Mouse (Mus musculus) myocyte (in vitro differentiated cells): ENCODE measurements around the gene Gdf11. TPM values are rescaled to one million over a fixed set of nuclear protein-coding genes. Genes with fewer than 3 reads are reported as not detected.

ENCODE experiments used
- H3K27me3 ChIP-seq: one replicate; pipeline ENCODE4 v1.6.1; 2011; ENCODE audit not compliant: control insufficient read depth, insufficient read depth, insufficient read length
- H3K36me3 ChIP-seq: one replicate; pipeline ENCODE4 v1.6.1; 2011; ENCODE audit not compliant: control insufficient read depth, insufficient read depth
- H3K4me2 ChIP-seq: one replicate; pipeline ENCODE4 v1.6.1; 2011; ENCODE audit warnings: low read depth, control low read depth
- H3K4me3 ChIP-seq: one replicate; pipeline ENCODE4 v1.5.1; 2011; ENCODE audit warnings: mild to moderate bottlenecking, control low read depth, moderate library complexity
- H3K79me2 ChIP-seq: one replicate; pipeline ENCODE4 v1.6.1; 2011; ENCODE audit not compliant: control insufficient read depth, insufficient read depth
- H3ac ChIP-seq: one replicate; pipeline ENCODE4 v1.6.1; 2011; ENCODE audit not compliant: control insufficient read depth, insufficient read length
- CEBPB ChIP-seq: IDR thresholded peaks from 2 replicates; pipeline ENCODE4 v1.6.1; 2011; ENCODE audit warnings: mild to moderate bottlenecking, moderate library complexity; ENCODE audit not compliant: poor library complexity, insufficient read depth, severe bottlenecking
- E2F4 ChIP-seq: IDR thresholded peaks from one replicate; pipeline ENCODE4 v1.6.1; 2011; ENCODE audit warnings: mild to moderate bottlenecking, control low read depth, moderate library complexity; ENCODE audit not compliant: insufficient read depth
- MAX ChIP-seq: IDR thresholded peaks from one replicate; pipeline ENCODE4 v1.6.1; 2011; ENCODE audit warnings: low read depth, mild to moderate bottlenecking, control low read depth
- MYOD1 ChIP-seq, 3 experiments: IDR thresholded peaks; one replicate each; pipeline ENCODE4 v1.6.1; 2011; ENCODE audit warnings: control low read depth in 2 of 3, low read depth in 2 of 3, mild to moderate bottlenecking in 2 of 3, moderate library complexity in 1 of 3; ENCODE audit not compliant: insufficient read length in 2 of 3, control insufficient read depth in 1 of 3
- MYOG ChIP-seq, 3 experiments: IDR thresholded peaks; one replicate each; pipeline ENCODE4 v1.6.1; 2011; ENCODE audit warnings: control low read depth in 2 of 3, low read depth in 2 of 3, mild to moderate bottlenecking in 2 of 3; ENCODE audit not compliant: insufficient read length in 2 of 3, control insufficient read depth in 1 of 3, insufficient read depth in 1 of 3
- POLR2A ChIP-seq: IDR thresholded peaks from one replicate; pipeline ENCODE4 v1.6.1; 2011; ENCODE audit warnings: low read depth, mild to moderate bottlenecking, control low read depth, moderate library complexity; ENCODE audit not compliant: insufficient read length
- POLR2AphosphoS2 ChIP-seq: IDR thresholded peaks from one replicate; pipeline ENCODE4 v1.6.1; 2011; ENCODE audit warnings: low read depth, control low read depth; ENCODE audit not compliant: insufficient read length
- REST ChIP-seq: IDR thresholded peaks from one replicate; pipeline ENCODE4 v1.6.1; 2011; ENCODE audit warnings: mild to moderate bottlenecking, control low read depth, moderate library complexity; ENCODE audit not compliant: insufficient read depth, insufficient read length
- SRF ChIP-seq: IDR thresholded peaks from one replicate; pipeline ENCODE4 v1.6.1; 2011; ENCODE audit warnings: low read depth; ENCODE audit not compliant: control insufficient read depth, insufficient read length
- TCF12 ChIP-seq: IDR thresholded peaks from one replicate; pipeline ENCODE4 v1.6.1; 2011; ENCODE audit warnings: mild to moderate bottlenecking, control low read depth; ENCODE audit not compliant: poor library complexity, insufficient read depth, severe bottlenecking
- TCF3 ChIP-seq: IDR thresholded peaks from one replicate; pipeline ENCODE4 v1.6.1; 2011; ENCODE audit warnings: low read depth, control low read depth; ENCODE audit not compliant: insufficient read length
- USF1 ChIP-seq: IDR thresholded peaks from one replicate; pipeline ENCODE4 v1.6.1; 2011; ENCODE audit warnings: low read depth, mild to moderate bottlenecking, control low read depth, moderate library complexity
- polyA plus RNA-seq: library from polyadenylated mRNA; unstranded; fragments of >200 nt; fragmentation: generic; extraction: Trizol; gene quantifications from one replicate; pipeline ENCODE4 v1.2.1, GENCODE M21; 2012; ENCODE audit warnings: missing spikeins

Gene Gdf11
- polyA plus RNA-seq, 1 experiment = 17.9 TPM

DNA sequence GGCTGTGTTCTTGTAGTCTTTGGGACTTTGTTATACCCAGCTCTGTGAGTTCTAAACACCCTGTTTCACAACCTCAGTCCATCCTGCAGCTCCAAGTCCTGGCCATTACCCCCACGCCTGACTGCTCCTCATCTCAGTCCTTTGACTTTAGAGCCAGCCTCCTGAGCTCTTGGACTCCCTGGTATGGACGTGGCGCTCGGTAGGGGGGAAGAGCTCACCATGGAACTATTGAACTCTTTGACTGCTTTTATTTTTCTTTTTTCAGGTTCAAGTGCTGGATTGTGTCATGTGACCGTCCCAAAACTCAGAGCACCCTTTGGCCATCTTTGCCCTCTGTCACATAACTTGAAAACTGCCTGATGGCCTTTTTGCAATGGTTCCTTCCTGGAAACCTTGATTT is 9.5 kb downstream of the Gdf11 start:
- no peaks in the 10 kb centered on the region for H3K79me2 ChIP-seq
- peaks cover 20% of the 10 kb centered on the region for H3K36me3 ChIP-seq
- no peak overlapping the region for H3K4me2 ChIP-seq
- no peak overlapping the region for H3ac ChIP-seq
- H3K27me3 ChIP-seq = no peaks in the 10 kb centered on the region
- TF ChIP-seq MYOD1 (IDR thresholded peaks at IDR 0.05; ENCODE audit: control insufficient read depth in 1 of 3, insufficient read length in 2 of 3, low read depth in 2 of 3) = no peak
- TF ChIP-seq POLR2A = no peak
- no peak for TF ChIP-seq REST
- TF ChIP-seq MAX = no peak
- no peak for TF ChIP-seq TCF12
- no peak for TF ChIP-seq CEBPB
- TF ChIP-seq USF1 = peak; percentile 12
- H3K4me3 ChIP-seq = no peak overlapping the region

DNA sequence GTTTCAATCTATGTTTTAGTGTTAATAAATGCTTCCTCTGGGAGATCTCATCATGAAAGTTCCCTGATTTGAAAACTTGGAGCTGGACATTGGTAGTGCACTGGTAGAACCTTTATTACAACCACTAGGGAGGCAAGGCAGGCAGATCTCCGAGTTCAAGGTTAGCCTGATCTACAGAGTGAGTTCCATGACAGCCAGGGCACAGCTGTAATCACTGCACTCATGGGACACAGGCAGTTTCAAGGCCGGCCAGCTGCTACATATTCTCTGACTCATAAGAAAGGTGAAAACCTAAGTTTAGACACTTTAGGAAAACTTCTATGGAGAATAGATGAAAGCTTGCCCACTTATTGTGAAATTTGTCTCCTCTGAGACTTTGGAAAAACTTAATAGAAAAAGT is 12.7 kb downstream of the Gdf11 start:
- H3ac ChIP-seq = no peak overlapping the region
- peaks cover 48% of the 10 kb centered on the region for H3K36me3 ChIP-seq
- H3K4me2 ChIP-seq = no peak overlapping the region
- H3K4me3 ChIP-seq = no peak overlapping the region
- H3K27me3 ChIP-seq = no peaks in the 10 kb centered on the region
- TF ChIP-seq SRF (no peak), CEBPB (no peak), MAX (no peak), MYOD1 (IDR thresholded peaks at IDR 0.05; ENCODE audit: control insufficient read depth in 1 of 3, insufficient read length in 2 of 3, low read depth in 2 of 3) (no peak), MYOG (IDR thresholded peaks at IDR 0.05; ENCODE audit: control insufficient read depth in 1 of 3, insufficient read depth in 1 of 3, insufficient read length in 2 of 3, low read depth in 2 of 3) (no peak), POLR2A (no peak), TCF3 (no peak), TCF12 (no peak), REST (no peak), POLR2AphosphoS2 (no peak), USF1 (no peak), E2F4 (no peak)
- H3K79me2 ChIP-seq = no peaks in the 10 kb centered on the region

DNA sequence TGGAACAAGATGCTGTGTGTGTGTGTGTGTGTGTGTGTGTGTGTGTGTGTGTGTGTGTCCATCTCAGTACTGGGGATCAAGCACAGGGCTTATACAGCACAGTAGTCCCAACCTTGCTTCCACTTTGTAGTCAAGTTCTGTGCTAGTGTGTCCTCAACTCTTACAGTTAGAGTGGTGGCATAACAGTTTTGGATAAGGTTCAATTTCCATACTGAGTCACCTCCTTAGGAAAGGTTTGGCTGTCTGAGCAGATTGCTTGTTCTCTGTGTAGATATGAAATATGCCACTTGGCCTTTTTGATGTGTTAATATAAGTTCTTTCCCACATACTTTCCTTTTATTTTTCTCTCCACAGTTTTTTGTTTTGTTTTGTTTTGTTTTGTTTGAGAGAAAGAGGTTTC is 13.2 kb downstream of the Gdf11 start:
- no peaks in the 10 kb centered on the region for H3K27me3 ChIP-seq
- H3K36me3 ChIP-seq = peaks cover 53% of the 10 kb centered on the region
- TF ChIP-seq POLR2A = no peak
- no peak for TF ChIP-seq E2F4
- no peak for TF ChIP-seq MAX
- TF ChIP-seq POLR2AphosphoS2 = no peak
- TF ChIP-seq TCF12 = no peak
- TF ChIP-seq MYOD1 (IDR thresholded peaks at IDR 0.05; ENCODE audit: control insufficient read depth in 1 of 3, insufficient read length in 2 of 3, low read depth in 2 of 3) = no peak
- TF ChIP-seq REST = no peak
- no peak for TF ChIP-seq SRF
- no peak for TF ChIP-seq CEBPB
- no peak overlapping the region for H3K4me3 ChIP-seq
- no peak overlapping the region for H3ac ChIP-seq
- H3K79me2 ChIP-seq = no peaks in the 10 kb centered on the region
- H3K4me2 ChIP-seq = no peak overlapping the region

DNA sequence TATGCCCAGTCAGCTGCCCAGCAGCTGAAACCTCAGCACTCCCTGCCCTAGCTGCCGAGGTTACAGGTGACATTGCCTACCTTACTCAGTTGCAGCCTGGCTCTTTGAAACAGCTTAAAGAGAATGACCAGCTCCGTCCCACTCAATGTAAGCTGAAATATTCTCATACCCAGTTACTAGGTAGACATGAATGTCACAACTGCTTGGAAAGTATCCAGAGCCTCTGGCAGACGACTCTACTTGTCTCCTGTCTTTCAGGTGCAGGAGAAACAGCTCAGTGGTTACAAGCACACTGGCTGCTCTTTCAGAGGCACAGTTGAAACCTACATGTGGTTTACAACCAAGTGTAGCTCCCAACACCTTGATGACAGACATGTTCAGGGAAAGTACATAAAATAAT is 21.2 kb downstream of the Gdf11 start:
- H3K4me3 ChIP-seq = no peak overlapping the region
- H3K27me3 ChIP-seq = no peaks in the 10 kb centered on the region
- TF ChIP-seq POLR2AphosphoS2 = no peak
- TF ChIP-seq E2F4 = no peak
- no peak for TF ChIP-seq SRF
- TF ChIP-seq CEBPB = no peak
- no peak for TF ChIP-seq MYOD1 (IDR thresholded peaks at IDR 0.05; ENCODE audit: control insufficient read depth in 1 of 3, insufficient read length in 2 of 3, low read depth in 2 of 3)
- TF ChIP-seq MYOG (IDR thresholded peaks at IDR 0.05; ENCODE audit: control insufficient read depth in 1 of 3, insufficient read depth in 1 of 3, insufficient read length in 2 of 3, low read depth in 2 of 3) = no peak
- no peak for TF ChIP-seq USF1
- TF ChIP-seq MAX = no peak
- no peak for TF ChIP-seq TCF12
- no peak for TF ChIP-seq TCF3
- TF ChIP-seq POLR2A = no peak
- no peak for TF ChIP-seq REST
- no peak overlapping the region for H3K4me2 ChIP-seq
- no peaks in the 10 kb centered on the region for H3K79me2 ChIP-seq
- H3ac ChIP-seq = no peak overlapping the region
- peaks cover 54% of the 10 kb centered on the region for H3K36me3 ChIP-seq

DNA sequence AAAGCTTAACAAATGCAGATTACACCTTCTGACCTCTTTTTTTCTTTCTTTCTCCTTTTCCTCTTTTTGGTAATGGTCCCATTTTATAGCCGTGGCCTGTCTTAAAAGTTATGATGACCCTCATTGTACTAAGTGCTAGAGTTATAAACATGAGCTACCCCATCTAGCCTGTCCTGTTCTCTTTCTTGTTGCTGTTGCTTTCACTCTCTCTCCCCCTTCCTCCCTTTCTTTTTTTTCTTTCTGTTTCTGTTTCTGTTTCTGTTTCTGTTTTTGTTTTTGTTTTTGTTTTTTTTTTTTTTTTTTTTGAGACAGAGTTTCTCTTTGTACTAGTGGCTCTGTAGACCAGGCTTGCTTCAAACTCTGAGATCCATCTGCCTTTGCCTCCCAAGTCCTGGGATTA is 25.0 kb downstream of the Gdf11 start:
- peaks cover 42% of the 10 kb centered on the region for H3K36me3 ChIP-seq
- H3K4me3 ChIP-seq = no peak overlapping the region
- H3K4me2 ChIP-seq = no peak overlapping the region
- no peaks in the 10 kb centered on the region for H3K27me3 ChIP-seq
- no peak for TF ChIP-seq TCF3
- no peak for TF ChIP-seq POLR2AphosphoS2
- TF ChIP-seq MYOD1 (IDR thresholded peaks at IDR 0.05; ENCODE audit: control insufficient read depth in 1 of 3, insufficient read length in 2 of 3, low read depth in 2 of 3) = no peak
- no peak for TF ChIP-seq MYOG (IDR thresholded peaks at IDR 0.05; ENCODE audit: control insufficient read depth in 1 of 3, insufficient read depth in 1 of 3, insufficient read length in 2 of 3, low read depth in 2 of 3)
- TF ChIP-seq SRF = no peak
- no peak for TF ChIP-seq E2F4
- TF ChIP-seq TCF12 = no peak
- no peak for TF ChIP-seq CEBPB
- no peak for TF ChIP-seq MAX
- TF ChIP-seq POLR2A = no peak
- no peak for TF ChIP-seq USF1
- TF ChIP-seq REST = no peak
- H3ac ChIP-seq = no peak overlapping the region
- no peaks in the 10 kb centered on the region for H3K79me2 ChIP-seq
